Mouse (Mus musculus) brain, adult 2 months (tissue): ENCODE data around the gene Cyp26b1.
"Not testable (repeated sequence)": the region's sequence is repeated elsewhere in the genome, so short reads cannot be mapped to it uniquely, and the experiment has no call there.

Experiments
- DNase-seq: peaks from one replicate; pipeline ENCODE4 v3.0.0; 2011; ENCODE audit warnings: low read depth, low spot score

The Cyp26b1 gene

GRCm38 (mm10) chr6:84593693-84594092 is at the start of gene Cyp26b1:
Cyp26b1 (minus strand) TSS chr6:84593908.
- DNase-seq = no peak

GRCm38 (mm10) chr6:84641062-84641431 is 47.3 kb upstream of the Cyp26b1 start:
- no peak for DNase-seq

GRCm38 (mm10) chr6:84640324-84641061 is 46.8 kb upstream of the Cyp26b1 start:
- DNase-seq = no peak

- peak; percentile 28 for DNase-seq
These were observed 44.5 kb upstream of the Cyp26b1 start for GRCm38 (mm10) chr6:84638206-84638605.

GRCm38 (mm10) chr6:84631588-84631987 is 37.9 kb upstream of the Cyp26b1 start:
- DNase-seq = no peak

GRCm38 (mm10) chr6:84630276-84630675 is 36.6 kb upstream of the Cyp26b1 start:
- DNase-seq = no peak

- no peak for DNase-seq
These were observed 35.1 kb upstream of the Cyp26b1 start for GRCm38 (mm10) chr6:84628831-84629230.

GRCm38 (mm10) chr6:84626398-84626797 is 32.7 kb upstream of the Cyp26b1 start:
- DNase-seq = no peak

GRCm38 (mm10) chr6:84619166-84619565 is 25.5 kb upstream of the Cyp26b1 start:
- DNase-seq = no peak

GRCm38 (mm10) chr6:84617051-84617450 is 23.3 kb upstream of the Cyp26b1 start:
- DNase-seq = no peak

- DNase-seq = no peak
These were observed 22.9 kb upstream of the Cyp26b1 start for GRCm38 (mm10) chr6:84616586-84616985.

- no peak for DNase-seq
These were observed 19.9 kb upstream of the Cyp26b1 start for GRCm38 (mm10) chr6:84613561-84613960.

- DNase-seq = no peak
These were observed 7.6 kb upstream of the Cyp26b1 start for GRCm38 (mm10) chr6:84601136-84601889.

GRCm38 (mm10) chr6:84599296-84599695 is 5.6 kb upstream of the Cyp26b1 start:
- not testable (repeated sequence) for DNase-seq

- DNase-seq = no peak
These were observed 5.0 kb upstream of the Cyp26b1 start for GRCm38 (mm10) chr6:84598725-84599124.

GRCm38 (mm10) chr6:84594626-84595025 is 918 bp upstream of the Cyp26b1 start:
- no peak for DNase-seq

GRCm38 (mm10) chr6:84590961-84591745 is 2.6 kb downstream of the Cyp26b1 start:
- DNase-seq = no peak

GRCm38 (mm10) chr6:84589742-84590686 is 3.7 kb downstream of the Cyp26b1 start:
- DNase-seq = peak; percentile 89

GRCm38 (mm10) chr6:84588895-84589652 is 4.6 kb downstream of the Cyp26b1 start:
- DNase-seq = no peak

GRCm38 (mm10) chr6:84588221-84588894 is 5.3 kb downstream of the Cyp26b1 start:
- no peak for DNase-seq
